Mouse (Mus musculus) frontal cortex, adult 2 months (tissue): ENCODE measurements around the gene Nlk. TPM values are rescaled to one million over a fixed set of nuclear protein-coding genes. Genes with fewer than 3 reads are reported as not detected.

Source experiments
- polyA plus RNA-seq: library from polyadenylated mRNA; depleted of rRNA; stranded (reverse); fragments of >200 nt; gene quantifications from 2 replicates; pipeline ENCODE4 v1.2.3, GENCODE M21; 2012; rRNA removed

The Nlk gene
- polyA plus RNA-seq, 1 experiment: 55.9 TPM

Other genes with a start within 250 kb of the Nlk start
- 14.1 and 14.4 TPM in 2 replicates for gene Slc46a1, start 231.7 kb downstream of the Nlk start, polyA plus RNA-seq
- gene Sarm1, start 199.6 kb downstream of the Nlk start, polyA plus RNA-seq: 28.6 and 29.2 TPM in 2 replicates
- 181 and 199 TPM in 2 replicates for gene Vtn, start 198.3 kb downstream of the Nlk start, polyA plus RNA-seq
- gene Sebox, start 193.9 kb downstream of the Nlk start, polyA plus RNA-seq: 3.0 and 3.6 TPM in 2 replicates
- 51.4 and 56.6 TPM in 2 replicates for gene Tmem199, start 185.2 kb downstream of the Nlk start, polyA plus RNA-seq
- gene Poldip2, start 185.2 kb downstream of the Nlk start, polyA plus RNA-seq: 107 and 115 TPM in 2 replicates
- gene Tnfaip1, start 161.0 kb downstream of the Nlk start, polyA plus RNA-seq: 34.2 and 36.1 TPM in 2 replicates
- gene Ift20, start 161.0 kb downstream of the Nlk start, polyA plus RNA-seq: 103 and 105 TPM in 2 replicates
- 14.1 and 18.7 TPM in 2 replicates for gene Tmem97, start 146.6 kb downstream of the Nlk start, polyA plus RNA-seq
- gene Ccnq, start 54.4 kb upstream of the Nlk start, polyA plus RNA-seq: 28.8 and 34.8 TPM in 2 replicates
- gene Lyrm9, start 129.2 kb upstream of the Nlk start, polyA plus RNA-seq: 18.5 and 24.1 TPM in 2 replicates
- gene Nos2, start 223.4 kb upstream of the Nlk start, polyA plus RNA-seq: 1.0 and 1.1 TPM in 2 replicates